Mouse (Mus musculus): Measurements from ENCODE around the gene Prmt1. TPM values are rescaled to one million over a fixed set of nuclear protein-coding genes. Genes with fewer than 3 reads are reported as not detected.

The Prmt1 gene
- polyA plus RNA-seq, 1 experiment from 2014 or later, result 186 TPM

DNA sequence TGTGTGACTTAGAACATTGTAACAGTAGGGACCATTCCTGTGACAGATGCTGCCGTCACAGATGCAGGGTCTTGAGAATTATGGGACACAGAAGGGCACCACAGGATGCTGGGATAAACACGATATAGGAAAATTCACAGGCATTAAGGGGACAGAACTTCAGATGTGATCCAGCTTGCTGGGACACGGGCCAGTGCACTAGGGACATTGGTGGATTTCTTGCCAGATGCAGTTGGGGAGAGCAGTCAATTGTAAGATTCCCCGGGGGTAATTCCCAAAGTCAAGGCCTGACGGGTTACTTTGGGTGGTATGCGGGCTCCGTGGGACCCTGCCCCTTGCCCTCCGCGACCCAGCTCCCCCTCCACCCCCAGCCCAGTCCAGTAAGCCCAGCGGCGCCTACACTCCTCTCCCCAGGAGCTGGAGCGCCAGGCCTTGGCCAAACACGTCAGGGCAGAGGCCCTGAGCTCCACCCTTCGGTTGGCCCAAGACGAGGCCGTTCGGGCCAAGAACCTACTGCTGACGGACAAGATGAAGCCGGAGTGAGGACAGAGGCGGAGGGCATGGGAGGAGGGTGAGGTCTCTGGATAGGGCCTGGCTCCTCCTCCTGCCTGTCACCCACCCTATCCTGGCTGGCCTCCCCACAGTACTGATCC lies 29.1 kb downstream of the Prmt1 start:
- ATAC-seq (ENCODE audit: insufficient number of reproducible peaks, insufficient read depth, low FRiP score, low read depth), result no peak
- H3K27me3 ChIP-seq (ENCODE audit: control insufficient read depth, insufficient read depth, low read length), result no peaks in the 10 kb centered on the region

DNA sequence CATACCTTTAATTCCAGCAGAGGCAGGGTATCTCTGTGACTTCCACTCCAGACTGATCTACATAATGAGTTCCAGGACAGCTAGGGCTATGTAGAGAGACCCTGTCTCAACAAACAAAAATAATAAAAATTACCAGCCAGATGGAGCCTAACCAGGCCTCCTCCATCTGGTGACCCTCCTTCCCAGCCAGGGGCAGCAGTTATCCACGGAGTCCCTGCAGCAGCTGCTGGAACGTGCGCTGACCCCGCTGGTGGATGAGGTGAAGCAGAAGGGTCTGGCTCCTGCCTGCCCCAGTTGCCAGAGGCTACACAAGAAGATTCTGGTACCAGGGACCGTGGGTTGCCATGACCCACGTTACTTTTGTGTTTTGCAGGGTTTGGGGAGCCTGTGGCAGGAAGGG lies 30.1 kb downstream of the Prmt1 start:
- H3K4me3 ChIP-seq (ENCODE audit: low read depth, low read length), result no peak overlapping the region
- no peaks in the 10 kb centered on the region; the same call in 1 of the 2 replicates for H3K27me3 ChIP-seq (ENCODE audit: control insufficient read depth, insufficient read depth, low read length)
- ATAC-seq (ENCODE audit: insufficient number of reproducible peaks, insufficient read depth, low FRiP score, low read depth), result no peak
- WGBS, result 52% methylated on average over 6 of the region's 6 CpGs
- H3K9ac ChIP-seq (replicated peaks; ENCODE audit: low read depth, low read length), result no peak overlapping the region
- H3K9me3 ChIP-seq (ENCODE audit: control insufficient read depth, low read depth, low read length), result no peaks in the 10 kb centered on the region
- no peaks in the 10 kb centered on the region; the same call in none of the 2 replicates for H3K4me1 ChIP-seq (ENCODE audit: control insufficient read depth, insufficient read depth, low read length)
- no peak overlapping the region for H3K27ac ChIP-seq (ENCODE audit: low read length)
- peaks cover 6% of the 10 kb centered on the region; the same call in 1 of the 2 replicates for H3K36me3 ChIP-seq (ENCODE audit: control insufficient read depth, insufficient read depth, low read length)
- no peak overlapping the region for H3K4me2 ChIP-seq (replicated peaks; ENCODE audit: low read depth, low read length)

More for the DNA sequence above, 29.1 kb downstream of the Prmt1 start:
- 67% methylated on average over 20 of the region's 20 CpGs for WGBS
- Histone ChIP-seq H3K36me3 (ENCODE audit: control insufficient read depth, insufficient read depth, low read length) (peaks cover 8% of the 10 kb centered on the region; the same call in 1 of the 2 replicates), H3K27ac (ENCODE audit: low read length) (no peak overlapping the region), H3K9me3 (ENCODE audit: control insufficient read depth, low read depth, low read length) (no peaks in the 10 kb centered on the region), H3K4me3 (ENCODE audit: low read depth, low read length) (no peak overlapping the region), H3K9ac (replicated peaks; ENCODE audit: low read depth, low read length) (no peak overlapping the region), H3K4me1 (ENCODE audit: control insufficient read depth, insufficient read depth, low read length) (no peaks in the 10 kb centered on the region), H3K4me2 (replicated peaks; ENCODE audit: low read depth, low read length) (no peak overlapping the region)

DNA sequence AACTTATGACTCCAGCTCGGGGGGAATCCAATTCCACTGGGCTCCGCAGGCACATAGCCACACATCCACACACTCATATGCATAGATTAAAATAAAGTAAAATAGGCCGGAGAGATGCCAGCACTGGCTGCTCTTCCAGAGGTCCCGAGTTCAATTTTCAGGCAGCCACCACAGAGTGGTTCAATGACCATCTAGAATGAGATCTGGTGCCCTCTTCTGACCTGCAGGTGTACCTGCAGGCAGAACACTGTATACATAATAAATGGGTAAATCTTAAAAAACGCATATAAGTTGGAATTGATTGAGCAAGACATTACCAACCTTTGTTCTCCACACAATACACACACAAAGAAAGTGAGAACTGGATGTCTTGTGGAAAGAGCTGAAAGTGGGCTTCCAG lies 30.7 kb downstream of the Prmt1 start:
- H3K9ac ChIP-seq (replicated peaks; ENCODE audit: low read depth, low read length), result no peak overlapping the region
- 54% methylated on average over 5 of the region's 5 CpGs for WGBS

DNA sequence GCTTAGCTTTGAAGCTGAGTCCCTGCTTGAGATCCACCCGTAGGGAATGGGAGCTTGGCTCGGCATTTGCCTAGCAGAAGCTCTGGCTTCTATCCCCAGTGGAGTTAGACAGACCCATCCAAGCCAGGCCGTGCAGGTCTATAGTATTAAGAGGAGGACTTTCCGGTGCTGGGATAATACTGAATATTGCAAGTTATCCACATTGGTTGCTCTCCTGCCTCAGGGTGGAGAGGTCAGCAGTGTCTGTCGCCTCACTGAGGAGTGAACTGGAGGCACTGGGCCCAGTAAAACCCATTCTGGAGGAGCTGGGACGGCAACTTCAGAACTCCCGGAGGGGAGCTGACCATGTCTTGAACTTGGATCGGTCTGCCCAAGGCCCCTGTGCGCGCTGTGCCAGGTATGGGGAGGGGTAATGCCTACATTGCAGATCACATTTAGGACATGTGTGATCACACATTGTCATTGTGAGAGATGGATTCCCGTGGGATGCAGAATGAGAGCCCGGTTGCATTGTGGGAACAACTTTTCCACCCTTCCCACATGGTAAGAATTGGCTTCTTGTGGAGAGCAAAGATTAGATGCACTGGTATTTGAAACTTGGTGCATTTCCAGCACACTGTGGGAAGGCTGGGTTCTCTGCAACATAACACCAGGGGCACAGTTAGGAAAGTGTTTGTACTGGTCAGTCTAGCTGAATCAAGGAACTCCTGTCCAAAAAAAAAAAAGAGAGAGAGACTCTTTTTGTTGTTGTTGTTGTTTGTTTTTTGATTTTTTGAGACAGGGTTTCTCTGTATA lies 32.1 kb downstream of the Prmt1 start:
- no peaks in the 10 kb centered on the region for H3K9me3 ChIP-seq (ENCODE audit: control insufficient read depth, low read depth, low read length)
- WGBS, result 82% methylated on average over 12 of the region's 12 CpGs
- H3K27ac ChIP-seq (ENCODE audit: low read length), result no peak overlapping the region
- H3K9ac ChIP-seq (replicated peaks; ENCODE audit: low read depth, low read length), result no peak overlapping the region
- ATAC-seq (ENCODE audit: insufficient number of reproducible peaks, insufficient read depth, low FRiP score, low read depth), result no peak
- H3K27me3 ChIP-seq (ENCODE audit: control insufficient read depth, insufficient read depth, low read length), result peaks cover 7% of the 10 kb centered on the region; the same call in 1 of the 2 replicates
- no peaks in the 10 kb centered on the region; the same call in none of the 2 replicates for H3K4me1 ChIP-seq (ENCODE audit: control insufficient read depth, insufficient read depth, low read length)
- no peak overlapping the region for H3K4me3 ChIP-seq (ENCODE audit: low read depth, low read length)
- no peak overlapping the region for H3K4me2 ChIP-seq (replicated peaks; ENCODE audit: low read depth, low read length)
- H3K36me3 ChIP-seq (ENCODE audit: control insufficient read depth, insufficient read depth, low read length), result no peaks in the 10 kb centered on the region; the same call in 1 of the 2 replicates

More for the DNA sequence above, 30.7 kb downstream of the Prmt1 start:
- Histone ChIP-seq H3K27ac (ENCODE audit: low read length) (no peak overlapping the region), H3K36me3 (ENCODE audit: control insufficient read depth, insufficient read depth, low read length) (no peaks in the 10 kb centered on the region; the same call in 1 of the 2 replicates), H3K4me1 (ENCODE audit: control insufficient read depth, insufficient read depth, low read length) (no peaks in the 10 kb centered on the region; the same call in none of the 2 replicates), H3K9me3 (ENCODE audit: control insufficient read depth, low read depth, low read length) (no peaks in the 10 kb centered on the region), H3K4me3 (ENCODE audit: low read depth, low read length) (no peak overlapping the region), H3K27me3 (ENCODE audit: control insufficient read depth, insufficient read depth, low read length) (peaks cover 5% of the 10 kb centered on the region; the same call in 1 of the 2 replicates), H3K4me2 (replicated peaks; ENCODE audit: low read depth, low read length) (no peak overlapping the region)
- no peak for ATAC-seq (ENCODE audit: insufficient number of reproducible peaks, insufficient read depth, low FRiP score, low read depth)

DNA sequence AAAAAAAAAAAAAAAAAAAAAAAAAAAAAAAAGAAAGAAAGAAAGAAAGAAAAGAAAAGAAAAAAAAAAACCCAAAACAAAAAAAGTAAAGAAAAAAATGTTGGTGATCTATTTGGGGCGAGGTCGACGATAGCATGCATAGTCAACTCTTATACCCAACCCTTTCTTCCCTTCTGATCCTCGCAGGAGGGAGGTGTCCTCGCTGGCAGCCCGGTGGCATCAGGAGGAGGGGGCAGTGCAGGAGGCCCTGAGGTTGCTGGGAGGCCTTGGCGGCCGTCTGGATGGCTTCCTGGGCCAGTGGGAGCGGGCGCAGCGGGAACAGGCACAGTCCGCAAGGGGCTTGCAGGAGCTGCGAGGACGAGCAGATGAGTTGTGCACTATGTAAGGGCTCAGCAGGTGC lies 32.8 kb downstream of the Prmt1 start:
- Histone ChIP-seq H3K36me3 (ENCODE audit: control insufficient read depth, insufficient read depth, low read length) (no peaks in the 10 kb centered on the region; the same call in 1 of the 2 replicates), H3K9ac (replicated peaks; ENCODE audit: low read depth, low read length) (no peak overlapping the region), H3K4me1 (ENCODE audit: control insufficient read depth, insufficient read depth, low read length) (no peaks in the 10 kb centered on the region; the same call in none of the 2 replicates), H3K4me3 (ENCODE audit: low read depth, low read length) (no peak overlapping the region), H3K27ac (ENCODE audit: low read length) (no peak overlapping the region), H3K4me2 (replicated peaks; ENCODE audit: low read depth, low read length) (no peak overlapping the region), H3K9me3 (ENCODE audit: control insufficient read depth, low read depth, low read length) (no peaks in the 10 kb centered on the region), H3K27me3 (ENCODE audit: control insufficient read depth, insufficient read depth, low read length) (peaks cover 7% of the 10 kb centered on the region; the same call in 1 of the 2 replicates)
- no peak for ATAC-seq (ENCODE audit: insufficient number of reproducible peaks, insufficient read depth, low FRiP score, low read depth)
- WGBS, result 63% methylated on average over 14 of the region's 14 CpGs

DNA sequence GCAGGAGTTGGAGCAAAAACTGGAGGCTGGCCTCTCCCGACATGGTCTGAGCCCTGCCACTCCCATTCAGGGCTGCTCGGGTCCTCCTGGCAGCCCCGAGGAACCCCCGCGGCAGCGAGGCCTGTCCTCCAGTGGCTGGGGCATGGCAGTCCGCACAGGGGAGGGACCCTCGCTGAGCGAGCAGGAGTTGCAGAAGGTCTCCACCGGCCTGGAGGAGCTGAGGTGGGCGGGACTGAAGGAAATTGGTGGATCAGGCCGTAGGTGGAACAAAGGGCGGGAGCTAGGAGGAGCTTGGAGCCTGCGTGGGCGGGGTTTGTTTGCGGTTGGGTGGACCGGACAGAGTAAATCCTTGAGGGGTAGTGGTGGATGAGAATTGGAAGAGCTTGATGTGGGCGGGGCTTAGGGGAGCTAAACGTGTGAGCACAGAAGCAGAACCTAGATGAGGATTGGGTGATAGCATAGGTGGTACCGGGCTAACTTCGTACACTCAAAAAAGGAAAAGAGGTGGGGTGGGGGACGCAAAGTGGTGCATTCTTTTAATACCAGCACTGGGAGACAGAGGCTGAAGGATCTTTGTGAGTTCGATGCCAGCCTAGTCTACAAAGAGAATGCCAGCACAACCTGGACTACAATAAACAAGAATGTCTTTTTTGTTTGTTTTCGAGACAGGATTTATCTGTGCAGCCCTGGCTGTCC lies 33.6 kb downstream of the Prmt1 start:
- Histone ChIP-seq H3K4me3 (ENCODE audit: low read depth, low read length) (peak overlapping the region; percentile 48), H3K4me1 (ENCODE audit: control insufficient read depth, insufficient read depth, low read length) (no peaks in the 10 kb centered on the region; the same call in none of the 2 replicates), H3K36me3 (ENCODE audit: control insufficient read depth, insufficient read depth, low read length) (no peaks in the 10 kb centered on the region), H3K9me3 (ENCODE audit: control insufficient read depth, low read depth, low read length) (no peaks in the 10 kb centered on the region), H3K27me3 (ENCODE audit: control insufficient read depth, insufficient read depth, low read length) (peaks cover 7% of the 10 kb centered on the region; the same call in 1 of the 2 replicates), H3K9ac (replicated peaks; ENCODE audit: low read depth, low read length) (peak overlapping the region; percentile 40), H3K27ac (ENCODE audit: low read length) (peak overlapping the region; percentile 76), H3K4me2 (replicated peaks; ENCODE audit: low read depth, low read length) (peak overlapping the region; percentile 91)
- ATAC-seq (ENCODE audit: insufficient number of reproducible peaks, insufficient read depth, low FRiP score, low read depth), result peak; percentile 93
- WGBS, result 6% methylated on average over 24 of the region's 24 CpGs

DNA sequence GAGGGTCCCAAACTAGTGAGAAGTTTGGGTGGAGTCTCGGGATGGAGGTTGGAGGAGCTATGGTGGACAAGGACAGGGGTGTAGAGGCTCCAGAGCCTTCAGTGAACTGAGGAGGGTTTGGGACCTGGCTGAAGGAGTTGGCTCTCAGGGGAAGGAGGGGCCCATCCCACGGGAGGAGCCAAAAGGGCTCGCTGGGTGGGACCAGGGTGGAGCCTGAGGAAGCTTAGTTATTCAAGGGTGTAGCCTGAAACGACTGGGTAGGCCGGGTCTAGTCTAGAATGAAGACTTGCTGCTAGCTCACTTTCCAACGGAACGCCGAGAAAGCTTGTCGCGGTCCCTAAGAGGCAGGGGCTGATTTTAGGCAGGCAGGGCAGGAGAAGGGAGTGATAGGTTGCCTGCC lies 34.4 kb downstream of the Prmt1 start:
- Histone ChIP-seq H3K9ac (replicated peaks; ENCODE audit: low read depth, low read length) (peak overlapping the region; percentile 40; the same call in 1 of the 2 replicates), H3K27ac (ENCODE audit: low read length) (peak overlapping the region; percentile 76), H3K27me3 (ENCODE audit: control insufficient read depth, insufficient read depth, low read length) (peaks cover 7% of the 10 kb centered on the region; the same call in 1 of the 2 replicates), H3K36me3 (ENCODE audit: control insufficient read depth, insufficient read depth, low read length) (no peaks in the 10 kb centered on the region), H3K9me3 (ENCODE audit: control insufficient read depth, low read depth, low read length) (no peaks in the 10 kb centered on the region), H3K4me3 (ENCODE audit: low read depth, low read length) (peak overlapping the region; percentile 48), H3K4me2 (replicated peaks; ENCODE audit: low read depth, low read length) (peak overlapping the region; percentile 91), H3K4me1 (ENCODE audit: control insufficient read depth, insufficient read depth, low read length) (no peaks in the 10 kb centered on the region; the same call in none of the 2 replicates)
- WGBS, result under 1% methylated on average over 10 of the region's 10 CpGs
- peak; percentile 86 for ATAC-seq (ENCODE audit: insufficient number of reproducible peaks, insufficient read depth, low FRiP score, low read depth)

DNA sequence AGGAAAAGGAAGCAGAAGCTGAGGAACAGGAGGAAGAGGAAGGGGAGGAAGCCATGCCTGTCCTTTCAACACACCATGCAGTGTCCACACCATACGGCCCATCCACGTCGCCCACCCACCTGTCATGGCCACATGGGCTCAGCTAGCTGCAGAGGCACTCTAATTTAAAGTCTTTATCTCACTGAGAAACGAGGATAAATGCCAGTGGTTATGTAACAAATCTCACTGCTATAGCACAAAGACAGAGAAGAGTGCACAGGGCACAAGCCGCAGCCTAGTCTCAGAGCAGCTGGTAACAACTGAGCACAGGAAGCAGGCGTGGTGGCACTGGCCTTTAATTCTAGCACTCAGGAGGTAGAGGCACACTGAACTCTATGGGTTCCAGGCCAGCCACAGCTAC lies 36.4 kb downstream of the Prmt1 start:
- Histone ChIP-seq H3K4me1 (ENCODE audit: control insufficient read depth, insufficient read depth, low read length) (no peaks in the 10 kb centered on the region; the same call in none of the 2 replicates), H3K4me2 (replicated peaks; ENCODE audit: low read depth, low read length) (no peak overlapping the region), H3K36me3 (ENCODE audit: control insufficient read depth, insufficient read depth, low read length) (no peaks in the 10 kb centered on the region), H3K9me3 (ENCODE audit: control insufficient read depth, low read depth, low read length) (no peaks in the 10 kb centered on the region), H3K4me3 (ENCODE audit: low read depth, low read length) (no peak overlapping the region), H3K27me3 (ENCODE audit: control insufficient read depth, insufficient read depth, low read length) (peaks cover 7% of the 10 kb centered on the region; the same call in 1 of the 2 replicates), H3K9ac (replicated peaks; ENCODE audit: low read depth, low read length) (no peak overlapping the region), H3K27ac (ENCODE audit: low read length) (no peak overlapping the region)
- no peak for ATAC-seq (ENCODE audit: insufficient number of reproducible peaks, insufficient read depth, low FRiP score, low read depth)
- WGBS, result 71% methylated on average over 6 of the region's 6 CpGs
